Comparison of ENCODE assay signal across 8 mouse cellular contexts in genomic region chr19:23960275-23960674, GRCm38 (mm10).
DNase-seq lines count a peak whose midpoint lies in the region.

No protein-coding gene starts in this region.

- intact Hi-C loops in left cerebral cortex, postnatal 10 days (cut with DNase I), result loop anchor here (2.0 to 5.0 kb wide), 4 partner anchors 99 to 658 kb away; no protein-coding TSS in a partner anchor

- peak; percentile 38 to 58 for DNase-seq in left cerebral cortex, postnatal 10 days (ENCODE audit: extremely low spot score in 1 of 2, low spot score in 2 of 2)
- no peak for DNase-seq in left cerebral cortex, adult 18-20 months (ENCODE audit: low spot score in 2 of 2)
- peak; percentile 48 to 52 for DNase-seq in cerebellum, postnatal 36 days
- peak; percentile 58 for DNase-seq in heart, postnatal 4 days
- DNase-seq in lung, postnatal 14 days, result peak; percentile 56
- DNase-seq in thymus, postnatal 10 days (ENCODE audit: low spot score in 2 of 2), result no peak
- no peak for DNase-seq in urinary bladder, postnatal 36 days (ENCODE audit: low spot score in 2 of 2)
- DNase-seq in spleen, postnatal 4 days (ENCODE audit: low spot score in 2 of 2), result no peak

Comparison
In these comparisons a context has a peak if more than half of its experiments do, and no peak if none do; other contexts are left out.
1. DNase-seq: peak in left cerebral cortex, postnatal 10 days (2 of 2), cerebellum, postnatal 36 days (2 of 2), heart, postnatal 4 days (single experiment) and lung, postnatal 14 days (single experiment); none in left cerebral cortex, adult 18-20 months (0 of 2), thymus, postnatal 10 days (0 of 2), urinary bladder, postnatal 36 days (0 of 2) and spleen, postnatal 4 days (0 of 2).